Mouse (Mus musculus) lung, postnatal 0 days (tissue): ENCODE results near the gene Slfn8. TPM values are rescaled to one million over a fixed set of nuclear protein-coding genes. Genes with fewer than 3 reads are reported as not detected.

Source experiments
- ATAC-seq: fragments of 200-750 bp; cut with Nextera tagmentation; 2 replicates; pipeline ENCODE4 v1.8.0; 2017; ENCODE audit warnings: moderate library complexity
- DNase-seq: peaks from one replicate; pipeline ENCODE4 v3.0.0-alpha.2; 2016; ENCODE audit warnings: low spot score
- H3K27ac ChIP-seq: fragments of 300-500 bp; sonication (generic); 2 replicates; pipeline ENCODE4 v1.5.1; 2014; ENCODE audit warnings: antibody characterized with exemption, mild to moderate bottlenecking, low read length, mixed read lengths
- H3K27me3 ChIP-seq: fragments of 300-500 bp; sonication (generic); replicated peaks from 2 replicates; pipeline ENCODE4 v1.6.1; 2014; ENCODE audit warnings: low read length, mixed read lengths; ENCODE audit not compliant: insufficient read depth
- H3K36me3 ChIP-seq: fragments of 300-500 bp; sonication (generic); 2 replicates; pipeline ENCODE4 v1.6.1; 2014; ENCODE audit warnings: low read length, mixed read lengths; ENCODE audit not compliant: insufficient read depth
- H3K4me1 ChIP-seq: fragments of 300-500 bp; sonication (generic); 2 replicates; pipeline ENCODE4 v1.6.1; 2014; ENCODE audit warnings: antibody characterized with exemption, low read depth, low read length, mixed read lengths; ENCODE audit not compliant: insufficient read depth
- H3K4me2 ChIP-seq: fragments of 300-500 bp; sonication (generic); replicated peaks from 2 replicates; pipeline ENCODE4 v1.6.1; 2014; ENCODE audit warnings: low read depth, mild to moderate bottlenecking, low read length, moderate library complexity, mixed read lengths
- H3K4me3 ChIP-seq: fragments of 300-500 bp; sonication (generic); 2 replicates; pipeline ENCODE4 v1.5.1; 2014; ENCODE audit warnings: low read depth, low read length
- H3K9ac ChIP-seq: fragments of 300-500 bp; sonication (generic); replicated peaks from 2 replicates; pipeline ENCODE4 v1.6.1; 2014; ENCODE audit warnings: low read depth, mild to moderate bottlenecking
- H3K9me3 ChIP-seq: fragments of 300-500 bp; sonication (generic); 2 replicates; pipeline ENCODE4 v1.6.1; 2016; ENCODE audit warnings: low read length, mixed read lengths
- CTCF ChIP-seq: IDR thresholded peaks from 2 replicates; pipeline ENCODE4 v1.5.1; 2016; ENCODE audit warnings: antibody characterized with exemption, mild to moderate bottlenecking
- EP300 ChIP-seq: IDR thresholded peaks from 2 replicates; pipeline ENCODE4 v1.6.1; 2016; ENCODE audit warnings: antibody characterized with exemption, mild to moderate bottlenecking, control low read depth
- WGBS: fragments of 180-500 bp; shearing (Covaris S2); extraction: QIAGEN DNeasy Blood & Tissue Kit; methylation state at CpG from one replicate; pipeline ENCODE4 v1.1.7; 2014; 5-methylcytosine and 5-hydroxymethylcytosine counted together
- polyA plus RNA-seq: library from polyadenylated mRNA; unstranded; fragments of >200 nt; fragmentation: Nextera tagmentation; extraction: Ambion mirVana; gene quantifications from 2 replicates; pipeline ENCODE4 v1.2.1, GENCODE M21; 2015

Gene Slfn8
- polyA plus RNA-seq, result 0.33 and 0.54 TPM in 2 replicates

DNA sequence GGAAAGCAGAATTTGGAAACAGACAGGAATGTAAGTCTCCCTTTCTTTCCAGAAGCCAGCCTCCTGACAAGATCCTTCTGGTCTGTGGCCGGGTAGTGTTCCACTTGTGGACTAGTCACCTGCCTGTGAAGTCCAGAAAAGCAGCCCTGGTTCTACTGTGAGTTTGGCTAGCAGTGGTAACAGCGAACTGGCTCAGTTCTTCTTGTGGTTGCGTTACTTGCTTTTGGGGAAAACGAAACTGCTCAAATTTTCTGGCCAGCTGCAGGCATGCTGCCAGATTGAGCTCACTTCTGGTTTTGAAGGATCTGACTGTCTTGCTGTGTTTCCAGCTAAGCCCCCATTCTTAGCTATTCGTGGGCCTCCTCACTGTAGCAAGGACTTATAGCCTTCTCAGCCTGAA is at the start of gene Slfn8:
TSS of gene Slfn8 (minus strand) at position 190 of the 400 bp plus-strand sequence.
- H3K27ac ChIP-seq, result no peak within 1 kb of the TSS
- no peaks in the 10 kb centered on the region for H3K4me1 ChIP-seq
- DNase-seq (peak; percentile 13), ATAC-seq (no peak)
- WGBS, result 47% methylated on average over 5 of the region's 5 CpGs
- H3K27me3 ChIP-seq, result no peaks in the 10 kb centered on the region
- no peaks in the 10 kb centered on the region for H3K9me3 ChIP-seq
- peak within 1 kb of the TSS; percentile 3; the same call in 1 of the 2 replicates for H3K4me2 ChIP-seq
- H3K9ac ChIP-seq, result no peak within 1 kb of the TSS
- H3K36me3 ChIP-seq, result no peaks in the 10 kb centered on the region
- no peak within 1 kb of the TSS; the same call in 1 of the 2 replicates for H3K4me3 ChIP-seq
- TF ChIP-seq CTCF (no peak), EP300 (no peak)

DNA sequence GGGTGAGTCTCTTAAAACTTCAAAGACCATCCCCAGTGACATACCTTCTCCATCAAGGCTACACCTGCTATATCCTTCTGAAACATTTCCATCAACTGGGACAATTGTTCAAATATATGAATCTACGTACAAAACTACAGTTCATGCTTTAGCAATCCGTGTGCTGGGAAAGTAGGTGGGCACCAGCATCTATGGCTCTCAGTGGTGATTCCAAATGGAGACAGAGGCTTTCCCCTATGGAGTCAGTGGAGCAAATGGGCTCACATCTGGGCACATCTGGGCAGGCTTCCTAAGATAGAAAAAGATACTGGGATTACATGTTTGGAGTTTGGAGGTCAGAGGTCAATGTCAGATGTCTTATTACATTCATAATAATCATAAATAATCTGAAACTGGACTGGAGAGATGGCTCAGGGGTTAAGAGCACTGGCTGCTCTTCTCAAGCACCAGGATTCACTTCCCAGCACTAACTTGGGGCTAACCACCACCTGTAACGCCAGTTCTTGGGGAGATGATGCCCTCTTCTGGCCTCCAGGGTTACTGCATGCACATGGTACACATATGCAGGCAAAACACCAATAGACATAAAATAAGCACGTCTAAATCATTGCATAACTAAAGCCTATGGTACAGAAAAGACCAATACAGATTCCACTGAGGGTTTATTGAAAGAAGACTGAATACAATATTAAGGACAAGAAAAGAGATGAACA is 47.5 kb upstream of the Slfn8 start:
- Histone ChIP-seq H3K9ac (no peak overlapping the region), H3K4me2 (no peak overlapping the region), H3K27ac (no peak overlapping the region), H3K4me3 (no peak overlapping the region; the same call in 1 of the 2 replicates), H3K9me3 (no peaks in the 10 kb centered on the region), H3K27me3 (no peaks in the 10 kb centered on the region), H3K4me1 (no peaks in the 10 kb centered on the region), H3K36me3 (no peaks in the 10 kb centered on the region)
- ATAC-seq (no peak), DNase-seq (no peak)
- 74% methylated on average over 4 of the region's 4 CpGs for WGBS
- TF ChIP-seq CTCF (peak; percentile 28; the same call in 1 of the 2 replicates), EP300 (no peak)

DNA sequence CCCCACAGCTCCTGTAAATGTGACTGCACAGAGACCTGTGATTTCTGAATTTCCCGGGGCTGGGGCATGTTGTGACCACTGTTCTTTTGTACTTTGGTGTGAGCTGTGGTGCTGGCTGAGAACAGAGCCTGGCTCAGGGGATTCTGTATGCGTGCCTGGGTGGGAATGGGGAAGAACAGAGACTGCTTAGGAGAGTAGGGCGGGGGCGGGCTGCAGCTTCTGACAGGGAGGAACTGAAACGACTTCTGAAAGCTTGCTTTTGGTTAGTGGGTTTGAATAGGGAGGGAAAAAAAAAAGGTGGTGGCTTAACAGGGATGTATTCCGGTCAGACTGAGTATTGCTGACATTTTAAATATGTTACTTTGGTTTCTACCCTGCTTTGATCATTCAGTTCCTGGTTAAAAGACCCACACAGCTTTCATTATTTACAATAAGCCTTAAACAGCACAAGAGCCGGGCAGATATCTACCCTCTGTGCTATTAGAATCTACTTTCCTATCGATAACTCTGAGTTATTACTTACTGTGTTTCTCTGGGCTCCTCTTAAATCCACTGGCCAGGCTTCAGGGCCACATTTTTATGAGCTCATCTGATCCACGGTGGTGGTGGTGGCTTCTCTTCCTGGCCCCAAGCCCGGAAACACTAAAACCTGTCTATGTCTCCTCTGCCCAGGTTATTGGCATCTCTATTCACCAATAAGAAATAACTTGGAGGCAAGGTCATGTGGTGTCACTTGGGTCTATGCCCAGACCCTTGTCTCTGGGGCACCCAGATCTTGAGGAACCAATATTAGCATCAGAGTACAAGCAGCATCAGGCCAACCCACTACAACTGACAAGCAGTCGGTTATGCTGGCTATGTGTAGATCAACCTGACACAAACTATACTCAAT is 46.3 kb upstream of the Slfn8 start:
- H3K9ac ChIP-seq, result no peak overlapping the region
- no peak overlapping the region for H3K4me2 ChIP-seq
- no peaks in the 10 kb centered on the region for H3K27me3 ChIP-seq
- no peak; the same call in 1 of the 2 replicates for ATAC-seq
- H3K27ac ChIP-seq, result no peak overlapping the region
- no peaks in the 10 kb centered on the region for H3K4me1 ChIP-seq
- WGBS, result 46% methylated on average over 11 of the region's 11 CpGs
- peak overlapping the region; percentile 10; the same call in 1 of the 2 replicates for H3K4me3 ChIP-seq
- H3K36me3 ChIP-seq, result no peaks in the 10 kb centered on the region
- peak; percentile 24 for DNase-seq
- TF ChIP-seq CTCF (no peak), EP300 (no peak)
- no peaks in the 10 kb centered on the region for H3K9me3 ChIP-seq

DNA sequence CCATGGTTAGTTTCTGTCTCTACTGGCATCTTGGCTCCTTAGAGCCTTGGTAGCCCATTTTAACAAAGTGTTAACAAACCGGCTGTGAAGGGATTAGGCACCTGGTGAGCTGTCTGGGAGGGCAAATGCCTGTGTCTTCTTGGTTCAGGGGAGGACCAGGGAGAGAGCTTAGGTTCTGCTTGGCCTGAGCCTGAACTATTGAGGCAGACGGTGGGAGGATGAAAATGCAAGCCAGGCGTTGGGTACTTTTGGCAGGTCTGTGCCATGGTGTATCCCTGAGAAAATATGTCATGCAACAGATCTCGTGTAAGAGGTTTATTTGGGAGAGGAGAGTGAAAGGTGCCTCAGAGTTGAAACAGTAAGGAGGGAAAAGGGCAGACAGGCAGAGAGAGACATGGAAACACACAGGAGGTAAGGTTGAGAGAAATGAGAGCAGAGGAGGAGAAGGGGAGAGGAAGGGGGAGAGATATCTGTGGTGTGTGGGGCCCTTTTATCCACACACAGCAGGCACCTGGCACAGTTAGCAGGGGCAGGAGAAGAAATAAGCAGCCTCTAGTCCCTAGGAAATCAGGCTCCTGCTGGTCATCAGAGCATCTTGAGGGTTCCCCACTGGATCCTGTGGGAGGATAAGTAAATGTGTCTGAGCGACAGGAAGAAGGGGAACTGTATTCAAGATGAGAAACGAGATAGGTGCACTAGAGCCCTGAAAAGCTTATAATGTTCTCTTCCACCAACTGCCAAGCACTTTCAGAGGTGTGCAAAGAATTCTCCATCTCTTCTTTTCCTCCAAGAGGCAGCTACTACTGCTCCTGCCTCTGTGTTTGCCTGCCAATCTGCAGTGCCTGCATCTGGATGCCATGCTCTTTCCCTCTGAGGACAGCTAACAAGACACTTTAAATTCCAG is 45.1 kb upstream of the Slfn8 start:
- no peaks in the 10 kb centered on the region for H3K36me3 ChIP-seq
- H3K27ac ChIP-seq, result peak overlapping the region; percentile 32; the same call in 1 of the 2 replicates
- TF ChIP-seq CTCF, result no peak
- no peak for TF ChIP-seq EP300
- H3K4me3 ChIP-seq, result peak overlapping the region; percentile 15
- 13% methylated on average over 6 of the region's 6 CpGs for WGBS
- H3K27me3 ChIP-seq, result no peaks in the 10 kb centered on the region
- no peaks in the 10 kb centered on the region for H3K9me3 ChIP-seq
- ATAC-seq (no peak), DNase-seq (no peak)
- H3K9ac ChIP-seq, result no peak overlapping the region
- H3K4me1 ChIP-seq, result no peaks in the 10 kb centered on the region
- no peak overlapping the region for H3K4me2 ChIP-seq

DNA sequence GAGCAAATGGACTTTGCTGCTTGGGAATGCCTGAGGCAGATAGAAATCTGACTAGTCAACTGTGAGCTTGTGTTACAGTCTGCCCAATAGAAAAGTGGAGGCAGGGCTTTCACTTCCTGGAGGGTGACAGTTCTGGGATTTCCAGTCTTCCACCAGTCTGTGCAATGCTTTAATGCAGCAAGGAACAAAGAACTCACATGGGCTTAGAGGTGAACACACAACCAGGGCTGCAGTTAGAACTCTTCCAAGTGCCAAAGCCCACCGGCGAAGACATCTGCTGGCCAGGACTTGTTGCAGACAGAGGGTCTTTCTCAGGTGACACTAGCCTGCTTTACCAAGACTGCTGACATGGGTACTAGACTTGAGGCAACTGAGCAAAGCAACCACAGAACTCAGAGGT is 44.3 kb upstream of the Slfn8 start, which contains the start of gene Slfn2:
TSS of gene Slfn2 (plus strand) at position 167 of the 400 bp plus-strand sequence.
- peak within 1 kb of the TSS; percentile 15 for H3K4me3 ChIP-seq
- no peak within 1 kb of the TSS for H3K4me2 ChIP-seq

More for the DNA sequence above, 44.3 kb upstream of the Slfn8 start, which contains the start of gene Slfn2:
- no peaks in the 10 kb centered on the region for H3K9me3 ChIP-seq
- H3K27ac ChIP-seq, result peak within 1 kb of the TSS; percentile 32; the same call in 1 of the 2 replicates
- H3K4me1 ChIP-seq, result no peaks in the 10 kb centered on the region
- no peak for TF ChIP-seq EP300
- TF ChIP-seq CTCF, result no peak
- DNase-seq (peak; percentile 32), ATAC-seq (peak; percentile 59)
- WGBS, result 75% methylated on average over 2 of the region's 2 CpGs
- H3K27me3 ChIP-seq, result no peaks in the 10 kb centered on the region
- no peak within 1 kb of the TSS for H3K9ac ChIP-seq
- no peaks in the 10 kb centered on the region for H3K36me3 ChIP-seq
